Mouse (Mus musculus) T-helper 2 cell (primary cell): ENCODE results near the gene Tacr2.

Experiments
- in situ Hi-C: fragments of 300-600 bp; cut with MboI, MseI; formaldehyde crosslinking; loops from one replicate; pipeline ENCODE4 v1.15.1; 2025; ENCODE audit warnings: high pct_unique_total_duplicates

The Tacr2 gene

GRCm38 (mm10) chr10:62296086-62296872 is 44.0 kb downstream of the Tacr2 start:
- in situ Hi-C loops, result no loop called here

GRCm38 (mm10) chr10:62300006-62300827 is 48.0 kb downstream of the Tacr2 start:
- in situ Hi-C loops, result no loop called here

- in situ Hi-C loops, result loop anchor here (5.0 kb wide), 1 partner anchor 507 kb away; no protein-coding TSS in a partner anchor
These were observed 52.9 kb downstream of the Tacr2 start for GRCm38 (mm10) chr10:62305090-62305489.

GRCm38 (mm10) chr10:62306483-62306882 is 54.2 kb downstream of the Tacr2 start:
- in situ Hi-C loops, result loop anchor here (5.0 kb wide), 1 partner anchor 506 kb away; no protein-coding TSS in a partner anchor

- in situ Hi-C loops, result loop anchor here (5.0 kb wide), 1 partner anchor 503 kb away; no protein-coding TSS in a partner anchor
These were observed 56.8 kb downstream of the Tacr2 start for GRCm38 (mm10) chr10:62308896-62309491.

- in situ Hi-C loops, result loop anchor here (5.0 kb wide), 1 partner anchor 503 kb away; no protein-coding TSS in a partner anchor
These were observed 57.4 kb downstream of the Tacr2 start for GRCm38 (mm10) chr10:62309593-62309992.

- in situ Hi-C loops, result no loop called here
These were observed 58.2 kb downstream of the Tacr2 start for GRCm38 (mm10) chr10:62310259-62311039.

- in situ Hi-C loops, result no loop called here
These were observed 59.2 kb downstream of the Tacr2 start for GRCm38 (mm10) chr10:62311464-62311863.

- in situ Hi-C loops, result no loop called here
These were observed 60.9 kb downstream of the Tacr2 start for GRCm38 (mm10) chr10:62313140-62313539.

- in situ Hi-C loops, result no loop called here
These were observed 61.7 kb downstream of the Tacr2 start for GRCm38 (mm10) chr10:62313885-62314424.
